8 mouse cellular contexts compared by ENCODE assay signal in genomic region chr9:22306726-22307125, GRCm38 (mm10). TPM values are rescaled to one million over a fixed set of nuclear protein-coding genes. Genes with fewer than 3 reads are reported as not detected.
DNase-seq lines count a peak whose midpoint lies in the region; ATAC-seq and TF ChIP-seq lines count a peak whose summit lies in the region.

No protein-coding gene starts in this region.

- peak overlapping the region; percentile 90; the same call in 1 of the 2 replicates for H3K4me3 ChIP-seq in testis, adult 2 months (ENCODE audit: control insufficient read depth, low read depth, low read length)
- peak overlapping the region; percentile 79 for H3K4me3 ChIP-seq in hindbrain, postnatal 0 days (ENCODE audit: low read length)
- peak overlapping the region; percentile 88 for H3K4me3 ChIP-seq in midbrain, embryonic 16.5 days (ENCODE audit: low read depth, low read length)

- no peak overlapping the region for H3K27ac ChIP-seq in testis, adult 2 months (ENCODE audit: control insufficient read depth, insufficient read depth, low read depth, low read length)
- H3K27ac ChIP-seq in hindbrain, postnatal 0 days, result peak overlapping the region; percentile 95
- peak overlapping the region; percentile 93 for H3K27ac ChIP-seq in midbrain, embryonic 16.5 days (ENCODE audit: low read length)

- peak overlapping the region; percentile 83 for H3K4me2 ChIP-seq in hindbrain, postnatal 0 days (ENCODE audit: low read depth, low read length)
- peak overlapping the region; percentile 69 for H3K4me2 ChIP-seq in midbrain, embryonic 16.5 days (ENCODE audit: low read length)

- no peak for TF ChIP-seq POLR2A in testis, adult 2 months (IDR thresholded peaks at IDR 0.05; ENCODE audit: control insufficient read depth, low read depth, low read length)

- H3K4me1 ChIP-seq in testis, adult 2 months (ENCODE audit: control insufficient read depth, insufficient read depth, low read length), result peaks cover 4% of the 10 kb centered on the region
- 0 out of 2 replicates have a peak, but pooled peaks cover 7% of the 10 kb centered on the region for H3K4me1 ChIP-seq in hindbrain, postnatal 0 days (ENCODE audit: insufficient read depth, low read length)
- H3K4me1 ChIP-seq in midbrain, embryonic 16.5 days (ENCODE audit: control insufficient read depth, insufficient read depth, low read length), result peaks cover 7% of the 10 kb centered on the region

- no peak for TF ChIP-seq CTCF in testis, adult 2 months (IDR thresholded peaks at IDR 0.05; ENCODE audit: control insufficient read depth, insufficient read depth, insufficient replicate concordance, low read depth, low read length)
- TF ChIP-seq CTCF in hindbrain, postnatal 0 days (IDR thresholded peaks at IDR 0.05; ENCODE audit: low read depth), result no peak

- WGBS in hindbrain, postnatal 0 days, result 14% methylated on average over 6 of the region's 6 CpGs
- WGBS in midbrain, embryonic 16.5 days, result 16% methylated on average over 6 of the region's 6 CpGs

- peak; percentile 73 for ATAC-seq in frontal cortex, adult (ENCODE audit: low TSS enrichment)
- ATAC-seq in hindbrain, postnatal 0 days, result no peak
- ATAC-seq in midbrain, embryonic 16.5 days, result peak; percentile 49; the same call in 1 of the 2 replicates

- H3K9ac ChIP-seq in hindbrain, postnatal 0 days (replicated peaks; ENCODE audit: low read length), result peak overlapping the region; percentile 92
- peak overlapping the region; percentile 99 for H3K9ac ChIP-seq in midbrain, embryonic 16.5 days (ENCODE audit: low read depth, low read length)

- no peak for DNase-seq in frontal cortex, postnatal 25 days (ENCODE audit: low spot score in 2 of 2)
- no peak for DNase-seq in testis, postnatal 14 days (ENCODE audit: low spot score)
- DNase-seq in hindbrain, postnatal 0 days (ENCODE audit: low spot score), result peak; percentile 30
- DNase-seq in right cerebral cortex, adult 18-20 months, result no peak
- no peak for DNase-seq in left cerebral cortex, adult 8-10 months (ENCODE audit: low spot score in 2 of 2)

- no peaks in the 10 kb centered on the region for H3K27me3 ChIP-seq in testis, adult 2 months (ENCODE audit: control insufficient read depth, insufficient read depth, low read length)
- no peaks in the 10 kb centered on the region for H3K27me3 ChIP-seq in hindbrain, postnatal 0 days (ENCODE audit: insufficient read depth, low read length)
- H3K27me3 ChIP-seq in midbrain, embryonic 16.5 days (ENCODE audit: control insufficient read depth, insufficient read depth, low read depth, low read length), result no peaks in the 10 kb centered on the region

- H3K36me3 ChIP-seq in testis, adult 2 months (ENCODE audit: control insufficient read depth, insufficient read depth, low read length), result no peaks in the 10 kb centered on the region
- H3K36me3 ChIP-seq in hindbrain, postnatal 0 days (ENCODE audit: insufficient read depth, low read length), result peaks cover 13% of the 10 kb centered on the region; the same call in 1 of the 2 replicates
- peaks cover 27% of the 10 kb centered on the region for H3K36me3 ChIP-seq in midbrain, embryonic 16.5 days (ENCODE audit: control insufficient read depth, insufficient read depth, low read length)

- H3K9me3 ChIP-seq in hindbrain, postnatal 0 days (ENCODE audit: low read length), result no peaks in the 10 kb centered on the region
- H3K9me3 ChIP-seq in midbrain, embryonic 16.5 days (replicated peaks; ENCODE audit: control insufficient read depth, low read length, poor library complexity, severe bottlenecking), result no peaks in the 10 kb centered on the region

RNA-seq across cellular contexts. Expression of gene Zfp810, which starts 0.7 kb away (rescaled TPM):
- polyA plus RNA-seq in testis, adult 2 months (2012; rRNA removed), result 2.5 and 2.6 TPM in 2 replicates
- total RNA-seq in hindbrain, postnatal 0 days (2014; rRNA removed), result 25.4 and 41.4 TPM in 2 replicates
- 24.2 and 25.1 TPM in 2 replicates for polyA plus RNA-seq in hindbrain, postnatal 0 days (2015; fragmentation: Nextera tagmentation; extraction: Ambion mirVana)
- polyA plus RNA-seq in midbrain, embryonic 16.5 days (2015; fragmentation: Nextera tagmentation; extraction: Ambion mirVana), result 32.5 and 32.7 TPM in 2 replicates
- total RNA-seq in left cerebral cortex, adult 8-10 months (2022), result 10 to 100 TPM; 15.5 to 21.8 (median 18.2) TPM

RNA-seq across cellular contexts. Expression of gene Zfp599, which starts 47.0 kb away (rescaled TPM):
- 0.02 and 0.05 TPM in 2 replicates for polyA plus RNA-seq in testis, adult 2 months (2012; rRNA removed)
- total RNA-seq in hindbrain, postnatal 0 days (2014; rRNA removed), result 3.0 and 5.5 TPM in 2 replicates
- polyA plus RNA-seq in hindbrain, postnatal 0 days (2015; fragmentation: Nextera tagmentation; extraction: Ambion mirVana), result 4.8 and 5.2 TPM in 2 replicates
- polyA plus RNA-seq in midbrain, embryonic 16.5 days (2015; fragmentation: Nextera tagmentation; extraction: Ambion mirVana), result 11.9 and 12.0 TPM in 2 replicates
- total RNA-seq in left cerebral cortex, adult 8-10 months (2022), result 1 to 10 TPM; 4.3 to 5.7 (median 4.5) TPM
